Mouse (Mus musculus): Measurements from ENCODE around the gene Enah.

Gene Enah

GRCm38 (mm10) chr1:181957736-181958135 is 62.1 kb downstream of the Enah start:
- no peak for DNase-seq

- DNase-seq: no peak
Measured at GRCm38 (mm10) chr1:181953547-181953946, 66.2 kb downstream of the Enah start.

GRCm38 (mm10) chr1:181951266-181951665 is 68.5 kb downstream of the Enah start:
- no peak for DNase-seq

- no peak for DNase-seq
Measured at GRCm38 (mm10) chr1:181950721-181951120, 69.1 kb downstream of the Enah start.

- DNase-seq: no peak
Measured at GRCm38 (mm10) chr1:181948191-181948590, 71.6 kb downstream of the Enah start.

GRCm38 (mm10) chr1:181937064-181937463 is 82.7 kb downstream of the Enah start:
- DNase-seq: no peak

- no peak for DNase-seq
Measured at GRCm38 (mm10) chr1:181928388-181928787, 91.4 kb downstream of the Enah start.

GRCm38 (mm10) chr1:181923384-181923783 is 96.4 kb downstream of the Enah start:
- DNase-seq: peak; percentile 47

- peak; percentile 24 for DNase-seq
Measured at GRCm38 (mm10) chr1:181921580-181922494, 98.0 kb downstream of the Enah start.

GRCm38 (mm10) chr1:181911841-181912240 is 107.9 kb downstream of the Enah start:
- no peak for DNase-seq

GRCm38 (mm10) chr1:181901706-181902373 is 118.0 kb downstream of the Enah start:
- DNase-seq: no peak

GRCm38 (mm10) chr1:181900846-181901245 is 118.9 kb downstream of the Enah start:
- no peak for DNase-seq

GRCm38 (mm10) chr1:181898961-181899360 is 120.8 kb downstream of the Enah start:
- no peak for DNase-seq

- no peak for DNase-seq
Measured at GRCm38 (mm10) chr1:181896991-181897390, 122.8 kb downstream of the Enah start.

GRCm38 (mm10) chr1:181893721-181894120 is 126.1 kb downstream of the Enah start:
- no peak for DNase-seq

GRCm38 (mm10) chr1:181889670-181890069 is 130.1 kb downstream of the Enah start:
- no peak for DNase-seq

GRCm38 (mm10) chr1:181888801-181889200 is 131.0 kb downstream of the Enah start:
- DNase-seq: peak; percentile 84

- peak; percentile 73 for DNase-seq
Measured at GRCm38 (mm10) chr1:181881532-181881931, 138.3 kb downstream of the Enah start.

- no peak for DNase-seq
Measured at GRCm38 (mm10) chr1:181880752-181881325, 139.0 kb downstream of the Enah start.

GRCm38 (mm10) chr1:181878436-181878835 is 141.4 kb downstream of the Enah start:
- no peak for DNase-seq

GRCm38 (mm10) chr1:181877088-181877487 is 142.7 kb downstream of the Enah start:
- DNase-seq: no peak

GRCm38 (mm10) chr1:181876656-181877055 is 143.1 kb downstream of the Enah start:
- DNase-seq: no peak

- DNase-seq: no peak
Measured at GRCm38 (mm10) chr1:181873086-181873920, 146.5 kb downstream of the Enah start.
